ENCODE assay signal across 9 mouse cellular contexts in the genomic region with DNA sequence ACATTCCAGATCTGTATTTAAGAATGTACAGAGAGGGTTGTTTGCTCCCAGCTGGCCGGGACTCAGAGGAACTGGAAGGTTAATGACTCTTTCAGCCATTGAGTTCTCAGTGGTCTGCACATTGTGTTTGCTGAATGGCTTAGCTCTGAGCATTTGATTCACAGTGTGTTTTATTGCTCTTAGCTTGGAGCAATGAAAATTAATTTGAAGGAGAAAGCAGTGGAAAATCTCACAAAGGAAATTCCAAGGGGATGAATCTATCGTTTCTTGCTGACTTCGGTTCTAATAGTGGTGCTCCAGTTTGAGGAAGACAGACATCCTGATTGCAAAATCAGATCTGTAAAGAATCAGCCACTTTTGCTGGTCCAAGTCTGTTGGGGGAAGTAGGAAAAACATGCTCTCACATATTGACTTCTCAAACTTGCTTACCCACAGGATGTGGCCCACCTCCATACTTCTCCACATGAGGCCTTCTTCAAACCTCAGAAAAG.
A peak's percentile ranks its signal among the peaks of the same experiment; 100 is the strongest.
DNase-seq lines count a peak whose midpoint lies in the region; ATAC-seq and TF ChIP-seq lines count a peak whose summit lies in the region.
"Had no signal": no experiment of that assay in that cellular context is flagged by ENCODE, and none has a peak within 500 bp of the region (broad histone marks: within the 10 kb centered on the region; RNA-seq: fewer than 3 reads in every experiment).

No protein-coding gene starts in this region.

- ATAC-seq in hindbrain, embryonic 13.5 days (ENCODE audit: low FRiP score): no peak
- no peak for ATAC-seq in hindbrain, postnatal 0 days
- peak; percentile 95 for ATAC-seq in common myeloid progenitor, adult 5-6 weeks (replicated peaks; ENCODE audit: low read depth, poor library complexity, severe bottlenecking)
- ATAC-seq in monocyte, adult 5-6 weeks (replicated peaks; ENCODE audit: insufficient number of reproducible peaks, low FRiP score, low TSS enrichment, poor library complexity, severe bottlenecking): peak; percentile 47; the same call in 1 of the 2 replicates
- ATAC-seq in liver, postnatal 0 days: no peak
- ATAC-seq: forebrain, postnatal 0 days had no signal

- no peak overlapping the region for H3K9ac ChIP-seq in hindbrain, embryonic 13.5 days
- no peak overlapping the region for H3K9ac ChIP-seq in hindbrain, postnatal 0 days (replicated peaks; ENCODE audit: low read length)
- no peak overlapping the region for H3K9ac ChIP-seq in liver, postnatal 0 days (replicated peaks)
- H3K9ac ChIP-seq: forebrain, postnatal 0 days had no signal

- H3K27me3 ChIP-seq in hindbrain, embryonic 13.5 days: no peaks in the 10 kb centered on the region
- no peaks in the 10 kb centered on the region for H3K27me3 ChIP-seq in hindbrain, postnatal 0 days (ENCODE audit: insufficient read depth, low read length)
- H3K27me3 ChIP-seq in liver, postnatal 0 days (ENCODE audit: insufficient read depth, low read length): no peaks in the 10 kb centered on the region

- H3K36me3 ChIP-seq in hindbrain, embryonic 13.5 days: no peaks in the 10 kb centered on the region; the same call in 1 of the 2 replicates
- H3K36me3 ChIP-seq in hindbrain, postnatal 0 days (ENCODE audit: insufficient read depth, low read length): no peaks in the 10 kb centered on the region
- no peaks in the 10 kb centered on the region for H3K36me3 ChIP-seq in liver, postnatal 0 days (replicated peaks; ENCODE audit: insufficient read depth, low read length)

- WGBS in hindbrain, embryonic 13.5 days: 34% methylated on average over 3 of the region's 3 CpGs
- 34% methylated on average over 3 of the region's 3 CpGs for whole genome bisulfite sequencing in hindbrain, postnatal 0 days
- 14% methylated on average over 3 of the region's 3 CpGs for WGBS in liver, postnatal 0 days (ENCODE audit: insufficient replicate concordance)

- TF ChIP-seq EP300 in liver, postnatal 0 days (IDR thresholded peaks at IDR 0.05; ENCODE audit: low read depth): no peak

- TF ChIP-seq CTCF in hindbrain, postnatal 0 days (IDR thresholded peaks at IDR 0.05; ENCODE audit: low read depth): no peak
- no peak for TF ChIP-seq CTCF in liver, postnatal 0 days (IDR thresholded peaks at IDR 0.05; ENCODE audit: low read depth)

- no peak overlapping the region for H3K4me3 ChIP-seq in hindbrain, embryonic 13.5 days
- H3K4me3 ChIP-seq in hindbrain, postnatal 0 days (ENCODE audit: low read length): no peak overlapping the region
- no peak overlapping the region for H3K4me3 ChIP-seq in liver, postnatal 0 days (ENCODE audit: low read depth, low read length)

- peak overlapping the region; percentile 36 for H3K27ac ChIP-seq in hindbrain, embryonic 13.5 days
- H3K27ac ChIP-seq in hindbrain, postnatal 0 days: no peak overlapping the region
- no peak overlapping the region for H3K27ac ChIP-seq in liver, postnatal 0 days (ENCODE audit: low read depth)

- peaks cover 36% of the 10 kb centered on the region for H3K4me1 ChIP-seq in hindbrain, embryonic 13.5 days (replicated peaks)
- no peaks in the 10 kb centered on the region for H3K4me1 ChIP-seq in hindbrain, postnatal 0 days (ENCODE audit: insufficient read depth, low read length)
- no peaks in the 10 kb centered on the region for H3K4me1 ChIP-seq in liver, postnatal 0 days (ENCODE audit: insufficient read depth)

- no peaks in the 10 kb centered on the region for H3K9me3 ChIP-seq in hindbrain, embryonic 13.5 days
- no peaks in the 10 kb centered on the region for H3K9me3 ChIP-seq in hindbrain, postnatal 0 days (ENCODE audit: low read length)
- no peaks in the 10 kb centered on the region for H3K9me3 ChIP-seq in liver, postnatal 0 days (ENCODE audit: low read length)

- DNase-seq in hindbrain, postnatal 0 days (ENCODE audit: low spot score): no peak
- DNase-seq in lung, postnatal 36 days: peak; percentile 18
- no peak for DNase-seq in lung, postnatal 4 days
- no peak for DNase-seq in cerebellum, postnatal 10 days
- DNase-seq in liver, postnatal 0 days: no peak
- DNase-seq: forebrain, postnatal 0 days had no signal

- H3K4me2 ChIP-seq in hindbrain, embryonic 13.5 days: no peak overlapping the region
- H3K4me2 ChIP-seq in hindbrain, postnatal 0 days (ENCODE audit: low read depth, low read length): no peak overlapping the region
- no peak overlapping the region for H3K4me2 ChIP-seq in liver, postnatal 0 days (ENCODE audit: low read depth, low read length)

Comparison
In these comparisons a context has a peak if more than half of its experiments do, and no peak if none do; other contexts are left out.
1. ATAC-seq: peak in common myeloid progenitor, adult 5-6 weeks (single experiment) and monocyte, adult 5-6 weeks (single experiment); none in hindbrain, embryonic 13.5 days (single experiment), hindbrain, postnatal 0 days (single experiment) and liver, postnatal 0 days (single experiment).